Mouse (Mus musculus) neural tube, embryonic 12.5 days (tissue): ENCODE results near the gene Aff1. TPM values are rescaled to one million over a fixed set of nuclear protein-coding genes. Genes with fewer than 3 reads are reported as not detected.

Experiments used
- ATAC-seq: fragments of 200-750 bp; cut with Nextera tagmentation; 2 replicates; pipeline ENCODE4 v1.8.0; 2017; ENCODE audit warnings: low read depth, mild to moderate bottlenecking, moderate TSS enrichment, moderate library complexity; ENCODE audit not compliant: low FRiP score
- H3K27ac ChIP-seq: fragments of 300-500 bp; sonication (generic); 2 replicates; pipeline ENCODE4 v1.5.1; 2016
- H3K27me3 ChIP-seq: fragments of 300-500 bp; sonication (generic); replicated peaks from 2 replicates; pipeline ENCODE4 v1.6.1; 2016; ENCODE audit warnings: mild to moderate bottlenecking
- H3K36me3 ChIP-seq: fragments of 300-500 bp; sonication (generic); 2 replicates; pipeline ENCODE4 v1.6.1; 2016; ENCODE audit warnings: mild to moderate bottlenecking
- H3K4me1 ChIP-seq: fragments of 300-500 bp; sonication (generic); 2 replicates; pipeline ENCODE4 v1.6.1; 2016
- H3K4me2 ChIP-seq: fragments of 300-500 bp; sonication (generic); replicated peaks from 2 replicates; pipeline ENCODE4 v1.6.1; 2016; ENCODE audit warnings: mild to moderate bottlenecking
- H3K4me3 ChIP-seq: fragments of 300-500 bp; sonication (generic); 2 replicates; pipeline ENCODE4 v1.5.1; 2016
- H3K9ac ChIP-seq: fragments of 300-500 bp; sonication (generic); 2 replicates; pipeline ENCODE4 v1.6.1; 2016; ENCODE audit warnings: mild to moderate bottlenecking
- H3K9me3 ChIP-seq: fragments of 300-500 bp; sonication (generic); 2 replicates; pipeline ENCODE4 v1.6.1; 2016; ENCODE audit warnings: mild to moderate bottlenecking
- WGBS: fragments of 180-500 bp; shearing (Covaris S2); methylation state at CpG from one replicate; pipeline ENCODE4 v1.1.7; 2016; 5-methylcytosine and 5-hydroxymethylcytosine counted together
- polyA plus RNA-seq: library from polyadenylated mRNA; unstranded; fragments of >200 nt; fragmentation: Nextera tagmentation; extraction: Ambion mirVana; gene quantifications from 2 replicates; pipeline ENCODE4 v1.2.1, GENCODE M21; 2016

Gene Aff1
- polyA plus RNA-seq, 1 experiment from 2014 or later = 4.6 TPM

GRCm38 (mm10) chr5:103730727-103731126, 38.6 kb downstream of the Aff1 start:
- no peaks in the 10 kb centered on the region for H3K36me3 ChIP-seq
- 0 out of 2 replicates have a peak, but pooled peaks cover 6% of the 10 kb centered on the region for H3K4me1 ChIP-seq
- 39% methylated on average over 3 of the region's 3 CpGs for WGBS
- H3K27ac ChIP-seq = no peak overlapping the region
- no peaks in the 10 kb centered on the region for H3K9me3 ChIP-seq
- no peak overlapping the region for H3K9ac ChIP-seq
- no peak overlapping the region for H3K4me3 ChIP-seq
- no peak for ATAC-seq
- H3K27me3 ChIP-seq = no peaks in the 10 kb centered on the region
- no peak overlapping the region for H3K4me2 ChIP-seq

- Histone ChIP-seq H3K4me2 (no peak overlapping the region), H3K27ac (no peak overlapping the region), H3K4me1 (0 out of 2 replicates have a peak, but pooled peaks cover 5% of the 10 kb centered on the region), H3K4me3 (no peak overlapping the region), H3K27me3 (no peaks in the 10 kb centered on the region), H3K36me3 (no peaks in the 10 kb centered on the region), H3K9ac (no peak overlapping the region), H3K9me3 (no peaks in the 10 kb centered on the region)
- WGBS = 93% methylated on average over 4 of the region's 4 CpGs
- no peak for ATAC-seq
These were observed 40.4 kb downstream of the Aff1 start for GRCm38 (mm10) chr5:103732581-103732980.

- no peak overlapping the region for H3K9ac ChIP-seq
- no peaks in the 10 kb centered on the region for H3K36me3 ChIP-seq
- no peak for ATAC-seq
- no peaks in the 10 kb centered on the region for H3K4me1 ChIP-seq
- H3K4me2 ChIP-seq = no peak overlapping the region
- no peak overlapping the region for H3K4me3 ChIP-seq
- no peaks in the 10 kb centered on the region for H3K27me3 ChIP-seq
- H3K27ac ChIP-seq = no peak overlapping the region
- 79% methylated on average over 5 of the region's 5 CpGs for WGBS
- H3K9me3 ChIP-seq = no peaks in the 10 kb centered on the region
These were observed 43.4 kb downstream of the Aff1 start for GRCm38 (mm10) chr5:103735411-103736112.

- Histone ChIP-seq H3K4me2 (no peak overlapping the region), H3K9me3 (no peaks in the 10 kb centered on the region), H3K4me3 (no peak overlapping the region), H3K27me3 (no peaks in the 10 kb centered on the region), H3K4me1 (no peaks in the 10 kb centered on the region), H3K9ac (no peak overlapping the region), H3K36me3 (no peaks in the 10 kb centered on the region), H3K27ac (no peak overlapping the region)
- no peak for ATAC-seq
- WGBS = 75% methylated on average over 6 of the region's 6 CpGs
These were observed 44.5 kb downstream of the Aff1 start for GRCm38 (mm10) chr5:103736553-103737207.

GRCm38 (mm10) chr5:103737208-103738066, 45.3 kb downstream of the Aff1 start:
- WGBS = 84% methylated on average over 26 of the region's 26 CpGs
- Histone ChIP-seq H3K9me3 (no peaks in the 10 kb centered on the region), H3K4me2 (no peak overlapping the region), H3K27ac (no peak overlapping the region), H3K9ac (no peak overlapping the region), H3K4me1 (no peaks in the 10 kb centered on the region), H3K27me3 (no peaks in the 10 kb centered on the region), H3K36me3 (no peaks in the 10 kb centered on the region), H3K4me3 (no peak overlapping the region)
- no peak for ATAC-seq

GRCm38 (mm10) chr5:103738509-103738908, 46.3 kb downstream of the Aff1 start:
- 87% methylated on average over 5 of the region's 5 CpGs for WGBS
- Histone ChIP-seq H3K27ac (no peak overlapping the region), H3K9ac (no peak overlapping the region), H3K9me3 (no peaks in the 10 kb centered on the region), H3K4me2 (no peak overlapping the region), H3K27me3 (no peaks in the 10 kb centered on the region), H3K4me1 (no peaks in the 10 kb centered on the region), H3K4me3 (no peak overlapping the region), H3K36me3 (no peaks in the 10 kb centered on the region)
- ATAC-seq = no peak

- Histone ChIP-seq H3K4me3 (no peak overlapping the region), H3K9me3 (no peaks in the 10 kb centered on the region), H3K27me3 (no peaks in the 10 kb centered on the region), H3K4me2 (no peak overlapping the region), H3K36me3 (no peaks in the 10 kb centered on the region), H3K9ac (no peak overlapping the region), H3K4me1 (no peaks in the 10 kb centered on the region), H3K27ac (no peak overlapping the region)
- no peak for ATAC-seq
- WGBS = 90% methylated on average over 5 of the region's 5 CpGs
These were observed 47.0 kb downstream of the Aff1 start for GRCm38 (mm10) chr5:103739163-103739562.

GRCm38 (mm10) chr5:103740093-103740902, 48.1 kb downstream of the Aff1 start:
- Histone ChIP-seq H3K4me3 (no peak overlapping the region), H3K36me3 (no peaks in the 10 kb centered on the region), H3K4me1 (no peaks in the 10 kb centered on the region), H3K9me3 (no peaks in the 10 kb centered on the region), H3K9ac (no peak overlapping the region), H3K4me2 (no peak overlapping the region), H3K27me3 (no peaks in the 10 kb centered on the region), H3K27ac (no peak overlapping the region)
- no peak for ATAC-seq
- WGBS = 83% methylated on average over 5 of the region's 5 CpGs

GRCm38 (mm10) chr5:103740903-103741246, 48.7 kb downstream of the Aff1 start:
- 88% methylated on average over 1 of the region's 1 CpGs for WGBS
- H3K9ac ChIP-seq = no peak overlapping the region
- H3K9me3 ChIP-seq = no peaks in the 10 kb centered on the region
- H3K27me3 ChIP-seq = no peaks in the 10 kb centered on the region
- H3K4me1 ChIP-seq = no peaks in the 10 kb centered on the region
- no peaks in the 10 kb centered on the region for H3K36me3 ChIP-seq
- H3K27ac ChIP-seq = no peak overlapping the region
- H3K4me2 ChIP-seq = no peak overlapping the region
- ATAC-seq = no peak
- no peak overlapping the region for H3K4me3 ChIP-seq

- Histone ChIP-seq H3K4me3 (no peak overlapping the region), H3K4me1 (no peaks in the 10 kb centered on the region), H3K27ac (no peak overlapping the region), H3K9ac (no peak overlapping the region), H3K4me2 (no peak overlapping the region), H3K27me3 (no peaks in the 10 kb centered on the region), H3K9me3 (no peaks in the 10 kb centered on the region), H3K36me3 (no peaks in the 10 kb centered on the region)
- no peak for ATAC-seq
- WGBS = 65% methylated on average over 1 of the region's 1 CpGs
These were observed 49.3 kb downstream of the Aff1 start for GRCm38 (mm10) chr5:103741443-103741842.

GRCm38 (mm10) chr5:103741992-103742391, 49.8 kb downstream of the Aff1 start:
- no peak for ATAC-seq
- Histone ChIP-seq H3K27ac (no peak overlapping the region), H3K9ac (no peak overlapping the region), H3K4me1 (no peaks in the 10 kb centered on the region), H3K4me3 (no peak overlapping the region), H3K9me3 (no peaks in the 10 kb centered on the region), H3K4me2 (no peak overlapping the region), H3K27me3 (no peaks in the 10 kb centered on the region), H3K36me3 (no peaks in the 10 kb centered on the region)
- WGBS = 86% methylated on average over 2 of the region's 2 CpGs

- Histone ChIP-seq H3K36me3 (no peaks in the 10 kb centered on the region), H3K27me3 (no peaks in the 10 kb centered on the region), H3K27ac (no peak overlapping the region), H3K4me1 (no peaks in the 10 kb centered on the region), H3K9ac (no peak overlapping the region), H3K4me2 (no peak overlapping the region), H3K4me3 (no peak overlapping the region), H3K9me3 (no peaks in the 10 kb centered on the region)
- 78% methylated on average over 6 of the region's 6 CpGs for WGBS
- no peak for ATAC-seq
These were observed 52.4 kb downstream of the Aff1 start for GRCm38 (mm10) chr5:103744531-103744930.
